Mouse (Mus musculus) liver, embryonic 16.5 days (tissue): ENCODE results near the gene Srsf3. TPM values are rescaled to one million over a fixed set of nuclear protein-coding genes. Genes with fewer than 3 reads are reported as not detected.
"Not testable (repeated sequence)": the region's sequence is repeated elsewhere in the genome, so short reads cannot be mapped to it uniquely, and the experiment has no call there.

Source experiments
- ATAC-seq: fragments of 200-750 bp; cut with Nextera tagmentation; 2 replicates; pipeline ENCODE4 v1.8.0; 2017; ENCODE audit warnings: low read depth, mild to moderate bottlenecking, moderate number of reproducible peaks, moderate library complexity
- H3K27ac ChIP-seq: fragments of 300-500 bp; sonication (generic); 2 replicates; pipeline ENCODE4 v1.5.1; 2014; ENCODE audit warnings: mild to moderate bottlenecking, low read length
- H3K27me3 ChIP-seq: fragments of 300-500 bp; sonication (generic); 2 replicates; pipeline ENCODE4 v1.6.1; 2014; ENCODE audit warnings: low read depth, low read length, mixed read lengths; ENCODE audit not compliant: control insufficient read depth, insufficient read depth
- H3K36me3 ChIP-seq: fragments of 300-500 bp; sonication (generic); 2 replicates; pipeline ENCODE4 v1.6.1; 2014; ENCODE audit warnings: mild to moderate bottlenecking; ENCODE audit not compliant: control insufficient read depth, insufficient read depth
- H3K4me1 ChIP-seq: fragments of 300-500 bp; sonication (generic); 2 replicates; pipeline ENCODE4 v1.6.1; 2014; ENCODE audit warnings: low read depth, low read length, mixed read lengths; ENCODE audit not compliant: control insufficient read depth
- H3K4me2 ChIP-seq: fragments of 300-500 bp; sonication (generic); 2 replicates; pipeline ENCODE4 v1.6.1; 2014; ENCODE audit warnings: low read depth, low read length, mixed read lengths
- H3K4me3 ChIP-seq: fragments of 300-500 bp; sonication (generic); 2 replicates; pipeline ENCODE4 v1.5.1; 2014; ENCODE audit warnings: low read depth, mild to moderate bottlenecking, low read length
- H3K9ac ChIP-seq: fragments of 300-500 bp; sonication (generic); 2 replicates; pipeline ENCODE4 v1.6.1; 2014; ENCODE audit warnings: low read depth, low read length
- H3K9me3 ChIP-seq: fragments of 300-500 bp; sonication (generic); replicated peaks from 2 replicates; pipeline ENCODE4 v1.6.1; 2016; ENCODE audit warnings: low read length; ENCODE audit not compliant: control insufficient read depth
- WGBS: fragments of 180-500 bp; shearing (Covaris S2); extraction: QIAGEN DNeasy Blood & Tissue Kit; methylation state at CpG from one replicate; pipeline ENCODE4 v1.1.7; 2014; ENCODE audit not compliant: insufficient replicate concordance; 5-methylcytosine and 5-hydroxymethylcytosine counted together
- polyA plus RNA-seq: library from polyadenylated mRNA; unstranded; fragments of >200 nt; fragmentation: Nextera tagmentation; extraction: Ambion mirVana; gene quantifications from 2 replicates; pipeline ENCODE4 v1.2.1, GENCODE M21; 2015

Gene Srsf3
- polyA plus RNA-seq, 1 experiment from 2014 or later = 185 TPM

DNA sequence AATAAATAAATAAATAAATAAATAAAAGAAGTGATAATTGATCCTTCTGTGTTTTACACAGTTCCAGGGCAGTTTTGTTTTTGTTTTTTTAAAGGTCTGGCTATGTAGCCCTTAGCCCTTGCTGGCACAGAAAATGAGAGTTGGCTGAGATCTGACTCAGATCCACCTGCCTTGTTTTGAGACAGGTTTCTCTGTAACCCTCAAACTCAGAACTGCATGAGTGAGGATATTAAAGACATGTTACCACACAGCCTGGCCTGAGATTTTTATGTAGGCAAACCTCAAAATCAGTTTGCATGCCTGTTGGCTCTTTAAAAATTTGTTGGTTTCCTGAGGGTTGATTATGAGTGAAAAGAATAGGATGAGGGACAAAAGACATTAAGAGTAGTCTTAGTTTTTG is 3.1 kb downstream of the Srsf3 start:
- H3K4me1 ChIP-seq = peaks cover 36% of the 10 kb centered on the region
- H3K9ac ChIP-seq = peak overlapping the region; percentile 1; the same call in 1 of the 2 replicates

GRCm38 (mm10) chr17:29039351-29039750 is 6.9 kb downstream of the Srsf3 start:
- H3K4me1 ChIP-seq = peaks cover 30% of the 10 kb centered on the region
- H3K4me3 ChIP-seq = no peak overlapping the region
- peaks cover 71% of the 10 kb centered on the region for H3K36me3 ChIP-seq
- no peaks in the 10 kb centered on the region for H3K9me3 ChIP-seq
- no peak overlapping the region for H3K4me2 ChIP-seq
- no peak for ATAC-seq
- WGBS = 66% methylated on average over 11 of the region's 11 CpGs
- no peak overlapping the region for H3K9ac ChIP-seq
- no peak overlapping the region for H3K27ac ChIP-seq
- H3K27me3 ChIP-seq = no peaks in the 10 kb centered on the region

More for the DNA sequence above, 3.1 kb downstream of the Srsf3 start:
- H3K36me3 ChIP-seq = peaks cover 42% of the 10 kb centered on the region
- peak overlapping the region; percentile 75 for H3K4me2 ChIP-seq
- peak overlapping the region; percentile 94 for H3K4me3 ChIP-seq
- no peaks in the 10 kb centered on the region for H3K27me3 ChIP-seq
- no peak for ATAC-seq
- H3K27ac ChIP-seq = no peak overlapping the region
- H3K9me3 ChIP-seq = no peaks in the 10 kb centered on the region

DNA sequence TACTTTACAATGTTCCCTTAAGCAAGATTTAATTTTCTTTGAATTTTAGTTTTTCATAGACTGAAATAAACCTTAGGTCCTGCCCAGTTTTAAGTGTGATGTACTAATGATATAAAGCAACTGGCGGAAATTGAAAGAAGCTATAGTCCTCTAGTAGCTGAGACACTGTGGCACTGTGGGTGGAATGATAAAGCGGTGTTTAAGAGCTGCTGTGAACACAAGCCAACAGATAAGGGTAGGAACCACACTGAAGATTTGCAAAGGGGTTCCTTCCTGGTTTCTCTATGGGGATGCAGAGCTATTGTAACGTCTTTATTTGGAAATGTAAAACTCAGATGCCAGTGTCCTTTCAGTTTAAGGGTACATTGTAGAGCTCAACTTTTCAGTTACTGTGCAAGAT is 9.2 kb downstream of the Srsf3 start:
- not testable (repeated sequence) for H3K27me3 ChIP-seq, H3K9ac ChIP-seq, H3K9me3 ChIP-seq, ATAC-seq, H3K4me2 ChIP-seq, H3K27ac ChIP-seq, H3K4me3 ChIP-seq
- peaks cover 19% of the 10 kb centered on the region for H3K4me1 ChIP-seq
- WGBS = 29% methylated on average over 3 of the region's 3 CpGs
- H3K36me3 ChIP-seq = peaks cover 87% of the 10 kb centered on the region

- H3K9me3 ChIP-seq = no peaks in the 10 kb centered on the region
- H3K4me2 ChIP-seq = no peak overlapping the region
- no peak overlapping the region for H3K4me3 ChIP-seq
- H3K27me3 ChIP-seq = no peaks in the 10 kb centered on the region
- H3K27ac ChIP-seq = no peak overlapping the region
- H3K4me1 ChIP-seq = peaks cover 13% of the 10 kb centered on the region
- H3K9ac ChIP-seq = no peak overlapping the region
- no peak for ATAC-seq
- H3K36me3 ChIP-seq = peaks cover 85% of the 10 kb centered on the region
Observed at GRCm38 (mm10) chr17:29042569-29042968, 10.1 kb downstream of the Srsf3 start.

DNA sequence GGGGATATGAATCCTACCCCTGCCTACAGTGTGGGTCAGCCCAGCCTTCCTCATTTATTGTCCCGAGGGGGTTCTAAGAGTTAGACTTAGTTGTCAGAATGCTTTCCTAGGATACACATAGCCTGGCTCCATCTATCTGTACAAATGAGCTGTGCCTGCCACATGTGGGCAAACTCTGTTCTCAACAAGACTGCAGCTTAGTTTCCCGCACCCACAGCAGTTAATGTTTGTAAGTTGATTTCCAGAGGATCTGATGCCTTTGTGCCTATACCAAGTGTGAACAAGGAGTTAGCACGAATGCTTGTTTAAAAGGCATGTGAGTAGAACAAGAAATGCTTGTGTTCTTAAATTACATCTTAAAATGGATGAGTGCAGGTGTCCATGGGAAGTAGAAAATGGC is 11.2 kb downstream of the Srsf3 start:
- Histone ChIP-seq H3K36me3 (peaks cover 80% of the 10 kb centered on the region), H3K9ac (no peak overlapping the region), H3K4me2 (no peak overlapping the region), H3K27ac (no peak overlapping the region), H3K4me1 (peaks cover 11% of the 10 kb centered on the region), H3K9me3 (no peaks in the 10 kb centered on the region), H3K27me3 (no peaks in the 10 kb centered on the region), H3K4me3 (no peak overlapping the region)
- WGBS = 91% methylated on average over 3 of the region's 3 CpGs
- ATAC-seq = no peak

- 91% methylated on average over 6 of the region's 6 CpGs for WGBS
- no peaks in the 10 kb centered on the region for H3K9me3 ChIP-seq
- no peaks in the 10 kb centered on the region for H3K27me3 ChIP-seq
- peaks cover 12% of the 10 kb centered on the region for H3K4me1 ChIP-seq
- H3K36me3 ChIP-seq = peaks cover 72% of the 10 kb centered on the region
- H3K4me3 ChIP-seq = no peak overlapping the region
- no peak for ATAC-seq
- no peak overlapping the region for H3K4me2 ChIP-seq
- H3K9ac ChIP-seq = no peak overlapping the region
- H3K27ac ChIP-seq = no peak overlapping the region
Observed at GRCm38 (mm10) chr17:29044146-29044924, 11.9 kb downstream of the Srsf3 start.

DNA sequence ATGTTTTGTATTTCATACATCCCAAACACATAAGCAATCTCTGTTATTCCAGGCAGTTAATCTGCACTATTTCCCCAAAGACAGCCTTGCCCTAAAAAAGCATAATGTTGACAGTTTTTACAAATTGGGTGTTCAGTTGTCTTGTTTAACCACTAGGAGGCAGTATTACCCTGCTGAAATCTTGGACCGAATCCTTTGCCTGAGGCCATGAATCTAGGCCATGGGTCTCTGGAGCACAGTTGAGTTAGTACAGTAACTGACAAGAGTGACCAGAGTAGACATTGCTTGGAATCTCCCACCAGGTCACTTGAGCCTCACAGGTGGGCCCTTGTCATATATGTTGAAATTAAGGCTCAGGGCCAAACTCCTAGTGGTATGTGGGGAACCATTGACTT is 12.5 kb downstream of the Srsf3 start:
- Histone ChIP-seq H3K4me3 (no peak overlapping the region), H3K9ac (no peak overlapping the region), H3K36me3 (peaks cover 66% of the 10 kb centered on the region), H3K9me3 (no peaks in the 10 kb centered on the region), H3K4me1 (peaks cover 13% of the 10 kb centered on the region), H3K4me2 (no peak overlapping the region), H3K27me3 (no peaks in the 10 kb centered on the region), H3K27ac (peak overlapping the region; percentile 21; the same call in 1 of the 2 replicates)
- 71% methylated on average over 1 of the region's 1 CpGs for WGBS
- no peak for ATAC-seq

DNA sequence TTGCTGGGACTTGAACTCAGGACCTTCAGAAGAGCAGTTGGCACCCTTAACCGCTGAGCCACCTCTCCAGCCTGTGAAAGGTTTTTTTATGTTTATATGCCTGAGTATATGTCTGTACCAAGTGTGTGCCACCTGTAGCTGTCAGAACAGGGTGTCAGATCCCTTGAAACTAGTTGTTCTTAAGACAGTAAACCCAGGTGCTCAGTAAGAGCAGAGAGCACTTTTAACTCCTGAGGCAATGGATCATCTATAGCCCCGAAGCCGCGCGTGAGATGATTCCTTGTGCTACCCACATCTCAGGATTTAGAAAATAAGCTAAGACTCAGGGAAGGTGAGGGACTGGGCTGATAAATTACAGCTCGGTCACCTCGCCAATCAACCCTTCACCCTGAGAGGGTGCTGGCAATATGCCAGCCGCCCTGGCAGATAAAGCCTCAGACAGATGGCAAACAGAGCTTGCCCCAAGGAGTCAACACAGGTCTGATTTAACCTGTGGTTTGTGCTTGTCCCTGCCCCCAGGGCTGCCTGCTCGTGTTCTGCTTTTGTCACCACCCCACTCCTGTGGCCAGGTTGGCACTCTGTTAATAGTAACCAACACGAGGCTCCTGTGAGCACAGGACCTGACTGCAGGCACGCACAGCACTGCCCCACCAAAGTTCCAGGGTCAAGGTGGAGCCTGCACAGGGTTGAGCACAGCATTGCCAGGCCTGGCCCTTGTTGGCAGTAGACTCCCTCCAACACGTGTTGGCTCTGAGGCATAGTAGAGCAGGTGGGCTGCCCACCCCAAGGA is 13.5 kb downstream of the Srsf3 start:
- no peak overlapping the region for H3K4me2 ChIP-seq
- H3K4me1 ChIP-seq = peaks cover 13% of the 10 kb centered on the region
- H3K4me3 ChIP-seq = no peak overlapping the region
- WGBS = 61% methylated on average over 12 of the region's 12 CpGs
- H3K9ac ChIP-seq = no peak overlapping the region
- no peaks in the 10 kb centered on the region for H3K27me3 ChIP-seq
- peak; percentile 61 for ATAC-seq
- H3K9me3 ChIP-seq = no peaks in the 10 kb centered on the region
- H3K27ac ChIP-seq = 0 out of 2 replicates have a peak overlapping the region, but pooled peaks have one; percentile 24
- H3K36me3 ChIP-seq = peaks cover 56% of the 10 kb centered on the region

- Histone ChIP-seq H3K36me3 (peaks cover 54% of the 10 kb centered on the region), H3K4me3 (no peak overlapping the region), H3K4me2 (no peak overlapping the region), H3K4me1 (peaks cover 13% of the 10 kb centered on the region), H3K27me3 (no peaks in the 10 kb centered on the region), H3K27ac (no peak overlapping the region), H3K9me3 (no peaks in the 10 kb centered on the region), H3K9ac (no peak overlapping the region)
- no peak for ATAC-seq
- 85% methylated on average over 3 of the region's 3 CpGs for WGBS
Observed at GRCm38 (mm10) chr17:29046863-29047262, 14.4 kb downstream of the Srsf3 start.
